Mouse (Mus musculus): Measurements from ENCODE around the gene Tspan9. TPM values are rescaled to one million over a fixed set of nuclear protein-coding genes. Genes with fewer than 3 reads are reported as not detected.

Tspan9 gene
- polyA plus RNA-seq, 1 experiment, result 107 TPM

GRCm38 (mm10) chr6:128063501-128063900 is 79.9 kb downstream of the Tspan9 start:
- no peak overlapping the region for H3K4me3 ChIP-seq (ENCODE audit: insufficient read depth, low read depth, low read length)
- peak; percentile 61 for DNase-seq
- TF ChIP-seq POLR2A (IDR thresholded peaks at IDR 0.05; ENCODE audit: low read depth, low read length) (no peak), CTCF (conservative IDR thresholded peaks at IDR 0.05; ENCODE audit: insufficient read depth, insufficient read length, low read depth, low read length) (peak; percentile 76)
- peaks cover 5% of the 10 kb centered on the region; the same call in 1 of the 2 replicates for H3K4me1 ChIP-seq (ENCODE audit: control insufficient read depth, insufficient read depth, low read length)
- no peaks in the 10 kb centered on the region for H3K27me3 ChIP-seq (replicated peaks; ENCODE audit: control insufficient read depth, insufficient read depth, low read length)
- no peaks in the 10 kb centered on the region for H3K36me3 ChIP-seq (ENCODE audit: control insufficient read depth, insufficient read depth, low read length)
- WGBS, result 93% methylated on average over 1 of the region's 1 CpGs
- H3K27ac ChIP-seq (ENCODE audit: insufficient read depth, low read depth, low read length), result no peak overlapping the region

GRCm38 (mm10) chr6:128062784-128063183 is 80.6 kb downstream of the Tspan9 start:
- Histone ChIP-seq H3K4me3 (ENCODE audit: insufficient read depth, low read depth, low read length) (no peak overlapping the region), H3K36me3 (ENCODE audit: control insufficient read depth, insufficient read depth, low read length) (no peaks in the 10 kb centered on the region), H3K27ac (ENCODE audit: insufficient read depth, low read depth, low read length) (no peak overlapping the region), H3K4me1 (ENCODE audit: control insufficient read depth, insufficient read depth, low read length) (peaks cover 5% of the 10 kb centered on the region; the same call in 1 of the 2 replicates), H3K27me3 (replicated peaks; ENCODE audit: control insufficient read depth, insufficient read depth, low read length) (no peaks in the 10 kb centered on the region)
- no peak for TF ChIP-seq CTCF (conservative IDR thresholded peaks at IDR 0.05; ENCODE audit: insufficient read depth, insufficient read length, low read depth, low read length)
- no peak for TF ChIP-seq POLR2A (IDR thresholded peaks at IDR 0.05; ENCODE audit: low read depth, low read length)
- no peak for DNase-seq
- whole genome bisulfite sequencing, result 91% methylated on average over 6 of the region's 6 CpGs

GRCm38 (mm10) chr6:128062216-128062615 is 81.2 kb downstream of the Tspan9 start:
- no peak overlapping the region for H3K4me3 ChIP-seq (ENCODE audit: insufficient read depth, low read depth, low read length)
- WGBS, result 87% methylated on average over 13 of the region's 13 CpGs
- H3K27me3 ChIP-seq (replicated peaks; ENCODE audit: control insufficient read depth, insufficient read depth, low read length), result no peaks in the 10 kb centered on the region
- H3K36me3 ChIP-seq (ENCODE audit: control insufficient read depth, insufficient read depth, low read length), result no peaks in the 10 kb centered on the region
- peak; percentile 40 for DNase-seq
- TF ChIP-seq CTCF (conservative IDR thresholded peaks at IDR 0.05; ENCODE audit: insufficient read depth, insufficient read length, low read depth, low read length), result no peak
- no peak for TF ChIP-seq POLR2A (IDR thresholded peaks at IDR 0.05; ENCODE audit: low read depth, low read length)
- H3K4me1 ChIP-seq (ENCODE audit: control insufficient read depth, insufficient read depth, low read length), result peaks cover 5% of the 10 kb centered on the region; the same call in 1 of the 2 replicates
- H3K27ac ChIP-seq (ENCODE audit: insufficient read depth, low read depth, low read length), result no peak overlapping the region

GRCm38 (mm10) chr6:128061342-128061741 is 82.1 kb downstream of the Tspan9 start:
- Histone ChIP-seq H3K4me3 (ENCODE audit: insufficient read depth, low read depth, low read length) (no peak overlapping the region), H3K27me3 (replicated peaks; ENCODE audit: control insufficient read depth, insufficient read depth, low read length) (no peaks in the 10 kb centered on the region), H3K4me1 (ENCODE audit: control insufficient read depth, insufficient read depth, low read length) (peaks cover 5% of the 10 kb centered on the region; the same call in 1 of the 2 replicates), H3K27ac (ENCODE audit: insufficient read depth, low read depth, low read length) (no peak overlapping the region), H3K36me3 (ENCODE audit: control insufficient read depth, insufficient read depth, low read length) (no peaks in the 10 kb centered on the region)
- DNase-seq, result no peak
- TF ChIP-seq POLR2A (IDR thresholded peaks at IDR 0.05; ENCODE audit: low read depth, low read length) (no peak), CTCF (conservative IDR thresholded peaks at IDR 0.05; ENCODE audit: insufficient read depth, insufficient read length, low read depth, low read length) (no peak)
- WGBS, result 91% methylated on average over 5 of the region's 5 CpGs

- WGBS, result 75% methylated on average over 9 of the region's 9 CpGs
- no peaks in the 10 kb centered on the region for H3K4me1 ChIP-seq (ENCODE audit: control insufficient read depth, insufficient read depth, low read length)
- TF ChIP-seq CTCF (conservative IDR thresholded peaks at IDR 0.05; ENCODE audit: insufficient read depth, insufficient read length, low read depth, low read length), result no peak
- no peak for TF ChIP-seq POLR2A (IDR thresholded peaks at IDR 0.05; ENCODE audit: low read depth, low read length)
- H3K27me3 ChIP-seq (replicated peaks; ENCODE audit: control insufficient read depth, insufficient read depth, low read length), result no peaks in the 10 kb centered on the region
- H3K27ac ChIP-seq (ENCODE audit: insufficient read depth, low read depth, low read length), result no peak overlapping the region
- DNase-seq, result no peak
- no peaks in the 10 kb centered on the region for H3K36me3 ChIP-seq (ENCODE audit: control insufficient read depth, insufficient read depth, low read length)
- no peak overlapping the region for H3K4me3 ChIP-seq (ENCODE audit: insufficient read depth, low read depth, low read length)
Measured at GRCm38 (mm10) chr6:128058570-128058969, 84.8 kb downstream of the Tspan9 start.

GRCm38 (mm10) chr6:128058157-128058556 is 85.2 kb downstream of the Tspan9 start:
- no peaks in the 10 kb centered on the region for H3K4me1 ChIP-seq (ENCODE audit: control insufficient read depth, insufficient read depth, low read length)
- DNase-seq, result no peak
- H3K27ac ChIP-seq (ENCODE audit: insufficient read depth, low read depth, low read length), result no peak overlapping the region
- no peaks in the 10 kb centered on the region for H3K36me3 ChIP-seq (ENCODE audit: control insufficient read depth, insufficient read depth, low read length)
- no peaks in the 10 kb centered on the region for H3K27me3 ChIP-seq (replicated peaks; ENCODE audit: control insufficient read depth, insufficient read depth, low read length)
- TF ChIP-seq CTCF (conservative IDR thresholded peaks at IDR 0.05; ENCODE audit: insufficient read depth, insufficient read length, low read depth, low read length), result no peak
- no peak for TF ChIP-seq POLR2A (IDR thresholded peaks at IDR 0.05; ENCODE audit: low read depth, low read length)
- 79% methylated on average over 7 of the region's 7 CpGs for WGBS
- H3K4me3 ChIP-seq (ENCODE audit: insufficient read depth, low read depth, low read length), result no peak overlapping the region

- WGBS, result 62% methylated on average over 10 of the region's 10 CpGs
- Histone ChIP-seq H3K27me3 (replicated peaks; ENCODE audit: control insufficient read depth, insufficient read depth, low read length) (no peaks in the 10 kb centered on the region), H3K27ac (ENCODE audit: insufficient read depth, low read depth, low read length) (no peak overlapping the region), H3K4me3 (ENCODE audit: insufficient read depth, low read depth, low read length) (no peak overlapping the region), H3K36me3 (ENCODE audit: control insufficient read depth, insufficient read depth, low read length) (no peaks in the 10 kb centered on the region), H3K4me1 (ENCODE audit: control insufficient read depth, insufficient read depth, low read length) (0 out of 2 replicates have a peak, but pooled peaks cover 2% of the 10 kb centered on the region)
- TF ChIP-seq CTCF (conservative IDR thresholded peaks at IDR 0.05; ENCODE audit: insufficient read depth, insufficient read length, low read depth, low read length), result no peak
- TF ChIP-seq POLR2A (IDR thresholded peaks at IDR 0.05; ENCODE audit: low read depth, low read length), result no peak
- no peak for DNase-seq
Measured at GRCm38 (mm10) chr6:128053000-128053732, 90.2 kb downstream of the Tspan9 start.

Measured in kidney, adult 2 months (tissue).